Mouse (Mus musculus): ENCODE measurements around the gene Eps15l1.

GRCm38 (mm10) chr8:72348956-72349355 is 72.3 kb downstream of the Eps15l1 start:
- no peak for TF ChIP-seq POLR2A (IDR thresholded peaks at IDR 0.05; ENCODE audit: extremely low read depth, insufficient read depth, low read length)
- no peak for TF ChIP-seq CTCF (IDR thresholded peaks at IDR 0.05; ENCODE audit: low read depth, low read length)
